Mouse (Mus musculus) lung, postnatal 36 days (tissue): ENCODE data around the gene BC100530.
"Not testable (repeated sequence)": the region's sequence is repeated elsewhere in the genome, so short reads cannot be mapped to it uniquely, and the experiment has no call there.

Experiments
- DNase-seq: peaks from one replicate; pipeline ENCODE4 v3.0.0; 2022; ENCODE audit warnings: mixed read lengths

Gene BC100530

DNA sequence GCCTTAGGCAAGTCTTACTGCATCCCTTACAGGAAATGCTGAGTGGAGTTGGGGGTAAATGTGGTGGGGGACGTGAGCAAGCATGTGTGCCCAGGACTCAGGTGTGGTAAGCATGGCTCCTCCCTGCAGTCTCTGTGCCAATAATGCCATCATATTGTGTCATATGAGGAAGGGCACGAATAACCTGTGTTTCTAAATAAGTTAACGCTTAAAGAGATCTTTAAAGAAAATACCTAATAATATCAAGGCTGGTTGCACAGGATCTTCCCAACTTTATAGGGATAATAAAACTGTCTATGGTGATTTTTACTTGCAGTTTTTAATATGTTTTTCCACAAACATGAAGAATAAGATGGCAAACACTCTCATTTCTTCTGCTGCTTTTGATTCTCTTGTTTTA is at the start of gene BC100530:
Gene BC100530 (minus strand): TSS at position 101 of the 400 bp plus-strand sequence.
- not testable (repeated sequence) for DNase-seq

DNA sequence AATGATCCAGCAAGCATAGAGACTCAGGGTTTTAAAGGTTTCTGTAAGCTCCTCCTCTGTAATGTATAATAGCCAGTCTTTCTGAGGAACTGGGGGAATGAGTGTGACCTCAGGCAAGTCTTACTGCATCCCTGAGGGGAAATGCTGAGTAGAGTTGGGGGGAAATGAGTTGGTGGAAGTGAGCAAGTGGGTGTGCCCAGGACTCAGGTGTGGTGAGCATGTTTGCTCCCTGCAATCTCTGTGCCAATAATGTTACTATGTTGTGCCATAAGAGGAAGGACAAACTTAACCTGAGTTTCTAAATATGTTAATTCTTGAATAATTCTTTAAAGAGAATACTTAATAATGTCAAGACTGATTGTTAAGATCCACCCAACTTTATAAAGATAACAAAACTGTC is 40.8 kb upstream of the BC100530 start, which contains the start of gene Stfa2:
Gene Stfa2 (minus strand): TSS at position 101 of the 400 bp plus-strand sequence.
- no peak for DNase-seq

DNA sequence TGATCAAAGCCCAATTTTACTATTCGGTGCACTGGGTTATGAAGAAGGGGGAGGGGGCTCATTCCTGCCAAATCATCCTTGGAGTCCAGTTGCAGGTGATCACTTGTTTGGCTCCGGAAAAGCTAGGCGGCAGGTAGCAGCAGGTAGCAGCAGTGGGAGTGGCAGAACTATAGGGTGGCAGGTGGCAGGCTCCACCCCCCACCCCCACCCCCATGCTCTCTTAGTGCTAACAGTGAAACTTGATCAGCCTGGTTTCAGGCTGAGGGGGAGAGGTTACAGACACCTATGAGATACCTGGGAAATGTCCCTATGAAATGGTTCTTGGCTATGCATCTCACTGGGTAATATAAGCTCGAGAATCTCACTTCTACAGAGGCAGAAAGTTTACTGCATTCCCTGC is 21.5 kb upstream of the BC100530 start:
- DNase-seq: no peak

DNA sequence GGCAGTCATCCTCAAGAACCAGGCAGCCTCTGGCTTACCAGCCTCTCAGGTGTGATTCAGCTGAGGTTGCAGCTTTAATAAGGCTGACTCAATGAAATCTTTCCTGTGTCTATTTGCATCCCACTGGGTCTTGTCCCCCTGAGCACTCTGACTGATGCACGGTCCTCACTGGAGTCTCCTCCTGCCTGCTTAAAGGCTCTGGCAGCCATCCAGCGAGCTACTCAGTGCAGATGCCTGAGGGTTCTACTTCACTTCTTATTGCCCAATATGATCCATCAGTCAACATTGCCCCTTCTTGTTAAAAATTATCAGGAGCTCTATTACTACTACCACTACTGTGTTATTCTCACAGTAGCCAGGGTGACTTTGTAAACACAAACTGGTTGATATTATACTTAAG is 30.4 kb downstream of the BC100530 start:
- no peak for DNase-seq

DNA sequence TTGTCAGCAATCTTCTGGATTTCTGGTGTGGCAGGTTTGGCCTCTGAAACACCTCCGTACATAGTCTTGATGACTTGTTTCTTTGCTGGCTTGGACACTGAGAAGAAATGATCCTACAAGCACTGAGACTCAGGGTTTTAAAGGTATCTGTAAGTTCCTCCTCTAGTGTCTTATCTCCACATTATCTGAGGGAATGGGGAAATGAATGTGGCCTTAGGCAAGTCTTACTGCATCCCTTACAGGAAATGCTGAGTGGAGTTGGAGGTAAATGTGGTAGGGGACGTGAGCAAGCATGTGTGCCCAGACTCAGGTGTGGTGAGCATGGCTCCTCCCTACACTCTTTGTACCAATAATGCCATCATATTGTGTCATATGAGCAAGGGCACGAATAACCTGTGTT is 33.3 kb downstream of the BC100530 start, which contains the start of gene BC117090:
Gene BC117090 (minus strand): TSS at position 101 of the 400 bp plus-strand sequence.
- no peak for DNase-seq

DNA sequence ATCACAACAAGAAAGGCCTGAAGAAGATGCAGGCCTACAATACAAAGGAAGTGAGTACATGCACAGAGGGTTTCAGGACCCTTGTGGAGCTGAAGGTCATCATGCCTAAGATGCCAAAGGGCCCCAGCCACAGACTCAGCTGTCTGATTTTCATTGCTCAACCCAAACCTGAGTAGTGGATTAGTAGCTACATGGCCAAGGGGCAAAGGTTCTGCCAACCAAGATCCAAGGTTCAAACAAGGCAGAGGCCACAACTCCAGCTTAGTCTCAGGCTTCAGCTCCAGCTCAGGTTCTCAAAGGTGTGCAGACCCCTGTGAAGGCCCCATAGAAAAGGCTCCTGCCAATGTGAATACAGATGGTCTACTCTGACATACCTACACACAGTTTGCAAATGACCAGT is 48.3 kb downstream of the BC100530 start:
- DNase-seq: no peak

DNA sequence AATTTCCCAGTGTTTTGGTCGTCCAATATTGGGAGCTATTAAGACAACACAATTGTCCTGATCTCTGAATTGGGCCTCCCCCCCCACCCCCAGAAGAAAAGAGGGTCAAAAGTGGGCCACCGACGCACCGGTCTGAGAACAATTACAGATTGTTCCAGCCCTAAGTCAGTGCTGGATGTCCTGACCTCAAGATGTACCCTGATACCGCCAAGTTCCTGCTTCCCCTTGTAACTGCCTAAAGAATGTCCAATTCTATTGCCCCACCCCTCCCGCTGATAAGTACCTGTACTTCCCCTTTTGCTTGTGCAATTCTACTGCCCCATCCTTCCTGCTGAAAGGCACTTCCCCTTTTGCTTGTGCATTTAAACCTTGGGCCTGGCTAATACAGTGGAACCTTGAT is 51.4 kb downstream of the BC100530 start:
- DNase-seq: not testable (repeated sequence)
